Mouse (Mus musculus) small intestine, adult 2 months (tissue): ENCODE measurements around the gene Cped1. TPM values are rescaled to one million over a fixed set of nuclear protein-coding genes. Genes with fewer than 3 reads are reported as not detected.

Experiments used
- H3K27ac ChIP-seq: fragments of 200-500 bp; 2 replicates; pipeline ENCODE4 v1.5.1; 2012; ENCODE audit warnings: low read depth, low read length, control low read depth, inconsistent platforms; ENCODE audit not compliant: insufficient read depth
- H3K27me3 ChIP-seq: fragments of 200-500 bp; 2 replicates; pipeline ENCODE4 v1.6.1; 2012; ENCODE audit warnings: mild to moderate bottlenecking, moderate library complexity, low read length, inconsistent platforms; ENCODE audit not compliant: control insufficient read depth, insufficient read depth
- H3K36me3 ChIP-seq: fragments of 200-500 bp; 2 replicates; pipeline ENCODE4 v1.6.1; 2012; ENCODE audit warnings: mild to moderate bottlenecking, low read length, control low read depth, inconsistent platforms; ENCODE audit not compliant: control insufficient read depth, insufficient read depth
- H3K4me1 ChIP-seq: fragments of 200-500 bp; 2 replicates; pipeline ENCODE4 v1.6.1; 2012; ENCODE audit warnings: low read length, inconsistent platforms, mixed read lengths; ENCODE audit not compliant: control insufficient read depth, insufficient read depth, insufficient read length
- H3K4me3 ChIP-seq: fragments of 200-500 bp; 2 replicates; pipeline ENCODE4 v1.5.1; 2012; ENCODE audit warnings: low read depth, mild to moderate bottlenecking, control low read depth, inconsistent platforms, low read length, moderate library complexity
- CTCF ChIP-seq: fragments of 200-500 bp; IDR thresholded peaks from 2 replicates; pipeline ENCODE4 v1.5.1; 2012; ENCODE audit warnings: low read depth, mild to moderate bottlenecking, control low read depth, inconsistent platforms, low read length, moderate library complexity, mixed read lengths; ENCODE audit not compliant: insufficient replicate concordance, insufficient read length; ENCODE audit errors: extremely low read depth
- POLR2A ChIP-seq: fragments of 200-500 bp; IDR thresholded peaks from 2 replicates; pipeline ENCODE4 v1.6.1; 2012; ENCODE audit warnings: low read depth, mild to moderate bottlenecking, control low read depth, inconsistent platforms, low read length, moderate library complexity
- WGBS: fragments of 180-500 bp; shearing (Covaris S2); methylation state at CpG from one replicate; pipeline ENCODE4 v1.1.7; 2018; 5-methylcytosine and 5-hydroxymethylcytosine counted together
- polyA plus RNA-seq: library from polyadenylated mRNA; depleted of rRNA; stranded (reverse); fragments of >200 nt; gene quantifications from 2 replicates; pipeline ENCODE4 v1.2.3, GENCODE M21; 2012; rRNA removed

The Cped1 gene
- polyA plus RNA-seq, 1 experiment: 4.6 TPM

DNA sequence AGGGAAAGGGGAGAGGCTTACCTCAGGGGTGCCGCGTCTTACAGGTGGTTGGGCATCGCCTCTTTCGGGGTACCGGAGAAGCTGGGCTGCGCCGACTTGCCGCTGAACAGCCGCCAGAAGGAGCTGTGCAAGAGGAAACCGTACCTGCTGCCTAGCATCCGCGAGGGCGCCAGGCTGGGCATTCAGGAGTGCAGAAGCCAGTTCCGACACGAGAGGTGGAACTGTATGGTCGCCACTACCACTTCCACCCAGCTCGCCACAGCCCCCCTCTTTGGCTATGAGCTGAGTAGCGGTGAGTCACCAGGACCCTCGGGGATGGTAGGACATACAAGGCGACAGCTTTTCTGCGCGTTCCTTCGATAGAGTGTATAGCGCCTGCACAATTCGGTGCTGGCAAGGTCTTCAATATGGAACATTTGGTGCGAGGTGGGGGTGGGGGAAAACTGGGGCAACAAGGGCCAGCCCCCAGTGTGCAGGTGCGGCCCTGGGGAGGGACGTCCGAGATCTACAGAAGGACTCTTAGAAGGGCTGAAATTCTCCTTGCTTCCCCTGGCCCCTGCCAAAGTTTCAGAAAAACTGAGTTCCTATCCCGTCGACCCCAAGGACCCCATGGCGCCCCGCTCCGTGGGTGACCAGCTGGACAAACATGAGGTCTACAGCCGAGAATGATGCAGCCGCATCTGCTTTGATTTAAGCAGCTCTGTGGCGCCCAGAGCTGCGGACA, 303.2 kb downstream of the Cped1 start:
- peaks cover 5% of the 10 kb centered on the region for H3K4me1 ChIP-seq
- H3K27ac ChIP-seq: no peak overlapping the region
- TF ChIP-seq POLR2A: no peak
- no peak for TF ChIP-seq CTCF
- WGBS: 4% methylated on average over 38 of the region's 38 CpGs
- H3K4me3 ChIP-seq: no peak overlapping the region; the same call in 1 of the 2 replicates
- peaks cover 34% of the 10 kb centered on the region for H3K27me3 ChIP-seq
- H3K36me3 ChIP-seq: no peaks in the 10 kb centered on the region

DNA sequence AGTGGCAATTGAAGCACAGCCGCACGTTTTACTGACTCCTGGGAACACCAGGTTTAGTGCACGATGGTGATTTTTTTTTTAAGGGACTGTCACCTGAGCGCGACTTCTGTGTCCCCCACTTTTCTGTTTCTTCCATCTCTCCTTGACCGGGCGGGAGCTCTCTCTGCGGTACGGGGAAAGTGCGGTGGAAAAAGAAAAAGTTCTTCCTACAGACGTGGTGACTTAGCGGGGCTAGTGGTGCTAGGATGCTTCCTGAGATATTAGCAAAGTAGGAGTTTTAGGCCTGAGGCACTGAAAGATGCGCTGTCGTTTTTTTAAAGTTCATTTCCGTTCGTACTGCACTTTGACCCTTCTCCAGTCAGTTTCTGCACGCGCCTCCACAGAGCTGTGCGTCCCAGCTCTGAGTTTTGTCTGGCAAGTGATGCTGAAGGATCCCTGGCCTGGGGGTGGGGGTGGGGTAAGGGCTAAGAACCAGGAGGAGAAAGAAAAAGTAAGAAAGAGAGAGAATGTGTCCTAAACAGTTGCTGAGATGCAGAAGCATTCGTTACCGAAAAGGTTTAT, 303.8 kb downstream of the Cped1 start:
- WGBS: 6% methylated on average over 21 of the region's 21 CpGs
- no peak overlapping the region for H3K4me3 ChIP-seq

DNA sequence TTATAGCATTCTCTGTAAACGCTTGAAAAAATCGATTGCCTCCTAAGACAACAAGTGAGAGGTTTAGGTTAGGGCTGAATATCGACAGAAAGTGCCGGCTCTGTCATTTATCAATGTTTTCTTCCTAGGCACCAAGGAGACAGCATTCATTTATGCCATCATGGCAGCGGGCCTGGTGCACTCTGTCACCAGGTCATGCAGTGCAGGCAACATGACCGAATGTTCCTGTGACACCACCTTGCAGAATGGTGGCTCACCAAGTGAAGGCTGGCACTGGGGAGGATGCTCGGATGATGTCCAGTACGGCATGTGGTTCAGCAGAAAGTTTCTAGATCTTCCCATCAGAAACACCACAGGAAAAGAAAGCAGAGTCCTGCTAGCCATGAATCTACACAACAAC, 305.1 kb downstream of the Cped1 start:
- WGBS: 70% methylated on average over 8 of the region's 8 CpGs
- Histone ChIP-seq H3K4me1 (peaks cover 5% of the 10 kb centered on the region), H3K4me3 (no peak overlapping the region), H3K36me3 (no peaks in the 10 kb centered on the region), H3K27ac (no peak overlapping the region), H3K27me3 (peaks cover 36% of the 10 kb centered on the region)
- TF ChIP-seq CTCF (no peak), POLR2A (no peak)

More for the DNA sequence above, 303.8 kb downstream of the Cped1 start:
- H3K27ac ChIP-seq: no peak overlapping the region
- no peaks in the 10 kb centered on the region for H3K36me3 ChIP-seq
- peaks cover 5% of the 10 kb centered on the region for H3K4me1 ChIP-seq
- no peak for TF ChIP-seq POLR2A
- TF ChIP-seq CTCF: no peak
- H3K27me3 ChIP-seq: peaks cover 34% of the 10 kb centered on the region

DNA sequence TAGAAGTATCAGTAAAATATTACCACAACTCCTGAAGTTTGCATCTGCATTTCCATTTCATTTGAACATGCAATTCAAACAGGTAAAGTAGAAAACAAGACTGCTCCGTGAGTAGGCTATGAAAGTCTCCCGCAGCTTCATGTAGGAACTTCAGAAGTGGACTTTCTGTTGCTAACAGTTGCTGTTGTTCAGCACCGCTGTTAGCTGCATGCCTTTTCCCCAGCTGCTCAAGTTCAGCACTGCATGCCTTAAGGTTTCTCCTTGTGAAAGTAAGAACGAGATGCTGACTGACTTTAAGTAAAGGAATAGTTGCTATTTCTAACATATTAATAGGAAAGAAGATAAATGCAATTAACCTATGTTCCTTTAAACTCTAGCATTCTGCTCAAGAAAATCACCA, 306.3 kb downstream of the Cped1 start:
- WGBS: 40% methylated on average over 4 of the region's 4 CpGs
- H3K27me3 ChIP-seq: peaks cover 36% of the 10 kb centered on the region
- H3K4me3 ChIP-seq: no peak overlapping the region
- H3K36me3 ChIP-seq: no peaks in the 10 kb centered on the region
- H3K4me1 ChIP-seq: peaks cover 5% of the 10 kb centered on the region
- no peak overlapping the region for H3K27ac ChIP-seq
- TF ChIP-seq CTCF (no peak), POLR2A (no peak)

DNA sequence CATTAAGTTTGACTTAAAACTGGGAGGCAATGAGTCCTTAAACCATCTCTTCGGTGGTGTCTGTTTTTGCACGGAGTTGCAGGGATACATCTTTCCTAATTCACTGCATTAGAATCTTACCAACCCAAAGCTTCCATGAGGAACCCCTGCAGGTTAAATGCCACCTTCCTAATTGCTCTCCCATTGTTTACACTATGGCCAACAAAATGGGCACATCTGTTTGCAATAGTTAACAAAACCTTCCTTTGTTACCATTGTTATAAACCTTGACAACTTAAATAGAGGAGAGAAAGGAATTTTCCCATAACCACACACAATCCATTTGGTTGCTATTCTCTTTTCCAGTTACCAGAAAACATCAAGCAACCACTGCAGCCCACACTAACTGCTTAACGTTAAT, 308.2 kb downstream of the Cped1 start:
- Histone ChIP-seq H3K27me3 (peaks cover 20% of the 10 kb centered on the region), H3K27ac (no peak overlapping the region), H3K4me3 (no peak overlapping the region), H3K36me3 (no peaks in the 10 kb centered on the region), H3K4me1 (peaks cover 2% of the 10 kb centered on the region)
- WGBS: 75% methylated on average over 3 of the region's 3 CpGs
- TF ChIP-seq CTCF: no peak
- no peak for TF ChIP-seq POLR2A

DNA sequence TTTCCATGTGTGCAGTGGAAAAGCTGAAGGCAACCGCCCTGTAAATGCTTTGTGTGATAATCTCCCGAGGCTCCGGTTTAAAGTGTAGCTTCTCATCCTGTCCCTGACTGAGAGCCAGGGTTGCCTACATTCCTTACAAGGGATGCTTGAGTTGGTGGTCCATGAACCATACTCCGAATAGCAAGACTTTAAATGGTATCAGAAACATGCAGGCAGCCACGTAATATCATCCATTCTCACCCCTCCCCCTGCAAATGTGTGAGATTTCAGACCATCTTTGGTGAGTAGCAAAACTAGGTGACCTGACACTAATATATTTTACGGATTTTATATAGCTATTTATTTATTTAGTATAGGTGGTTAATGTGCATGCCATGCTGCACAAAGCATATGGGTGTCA, 311.3 kb downstream of the Cped1 start:
- Histone ChIP-seq H3K4me1 (no peaks in the 10 kb centered on the region), H3K4me3 (no peak overlapping the region), H3K27me3 (peaks cover 5% of the 10 kb centered on the region), H3K36me3 (no peaks in the 10 kb centered on the region), H3K27ac (no peak overlapping the region)
- 73% methylated on average over 6 of the region's 6 CpGs for WGBS
- TF ChIP-seq POLR2A: no peak

DNA sequence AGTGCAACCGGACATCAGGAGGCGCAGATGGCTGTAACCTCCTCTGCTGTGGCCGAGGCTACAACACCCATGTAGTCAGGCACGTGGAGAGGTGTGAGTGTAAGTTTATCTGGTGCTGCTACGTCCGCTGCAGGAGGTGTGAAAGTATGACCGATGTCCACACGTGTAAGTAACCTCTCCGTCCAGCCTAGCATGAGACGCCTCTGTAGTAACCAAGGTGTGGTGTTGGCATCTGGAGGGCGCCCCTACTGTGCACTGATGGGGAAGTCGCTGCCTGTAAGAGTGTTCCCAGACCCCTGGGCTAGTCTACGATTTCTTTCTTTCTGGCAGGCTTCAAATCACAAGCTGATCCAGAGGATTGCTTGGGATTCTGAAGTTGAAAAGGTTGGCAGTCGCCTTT, 312.3 kb downstream of the Cped1 start:
- no peak overlapping the region for H3K4me3 ChIP-seq
- WGBS: 61% methylated on average over 14 of the region's 14 CpGs

More for the DNA sequence above, 312.3 kb downstream of the Cped1 start:
- H3K36me3 ChIP-seq: peaks cover 3% of the 10 kb centered on the region; the same call in 1 of the 2 replicates
- no peaks in the 10 kb centered on the region for H3K4me1 ChIP-seq
- peaks cover 4% of the 10 kb centered on the region; the same call in 1 of the 2 replicates for H3K27me3 ChIP-seq
- no peak overlapping the region for H3K27ac ChIP-seq
- TF ChIP-seq CTCF (no peak), POLR2A (no peak)

Other genes starting within 250 kb of the Cped1 start
- 1.3 and 1.9 TPM in 2 replicates for gene Tspan12, start 133.4 kb upstream of the Cped1 start, polyA plus RNA-seq
- gene Ing3, start 36.3 kb upstream of the Cped1 start, polyA plus RNA-seq: 1.5 and 3.0 TPM in 2 replicates